22 mouse cellular contexts compared by ENCODE assay signal in the genomic region with DNA sequence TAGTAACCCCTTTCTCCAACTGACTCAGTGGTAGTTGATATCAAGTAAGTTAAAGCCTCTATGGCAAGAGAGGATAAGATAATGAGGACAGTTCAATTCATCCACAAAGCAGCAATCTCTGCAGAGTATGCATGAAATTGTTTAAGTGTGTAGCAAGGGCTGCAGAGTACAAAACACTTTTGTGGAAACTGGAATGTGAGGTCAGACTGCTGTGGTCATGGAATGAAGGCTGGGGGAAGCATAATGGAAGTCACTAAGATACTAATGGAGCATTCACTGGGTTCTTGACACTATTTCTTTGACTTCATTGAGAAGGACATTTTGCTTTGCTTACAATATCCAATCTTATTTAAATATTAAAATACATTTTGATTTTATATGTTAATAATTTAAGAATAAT.
DNase-seq lines count a peak whose midpoint lies in the region; ATAC-seq lines count a peak whose summit lies in the region.
"Had no signal": no experiment of that assay in that cellular context is flagged by ENCODE, and none has a peak within 500 bp of the region (broad histone marks: within the 10 kb centered on the region; RNA-seq: fewer than 3 reads in every experiment).

No protein-coding gene starts in this region.

- no peak overlapping the region for H3K27ac ChIP-seq in embryonic facial prominence, embryonic 14.5 days (replicated peaks; ENCODE audit: low read depth, low read length)
- no peak overlapping the region for H3K27ac ChIP-seq in embryonic facial prominence, embryonic 10.5 days (replicated peaks)
- no peak overlapping the region for H3K27ac ChIP-seq in midbrain, embryonic 11.5 days (ENCODE audit: low read depth, low read length)
- H3K27ac ChIP-seq in midbrain, embryonic 14.5 days (replicated peaks; ENCODE audit: low read depth, low read length), result no peak overlapping the region
- H3K27ac ChIP-seq: embryonic facial prominence, embryonic 15.5 days; forebrain, embryonic 10.5 days; heart, embryonic 13.5 days; hindbrain, embryonic 15.5 days had no signal

- no peak overlapping the region for H3K9ac ChIP-seq in embryonic facial prominence, embryonic 14.5 days (ENCODE audit: low read depth, low read length)
- no peak overlapping the region for H3K9ac ChIP-seq in midbrain, embryonic 11.5 days (ENCODE audit: low read length)
- no peak overlapping the region for H3K9ac ChIP-seq in midbrain, embryonic 14.5 days (replicated peaks; ENCODE audit: low read length)
- H3K9ac ChIP-seq: embryonic facial prominence, embryonic 15.5 days; heart, embryonic 13.5 days; hindbrain, embryonic 15.5 days had no signal

- peak; percentile 4 for DNase-seq in embryonic facial prominence, embryonic 14.5 days (ENCODE audit: low spot score)
- no peak for DNase-seq in embryonic facial prominence, embryonic 10.5 days (ENCODE audit: low spot score)
- no peak for DNase-seq in midbrain, embryonic 11.5 days (ENCODE audit: low spot score, missing footprints)
- DNase-seq in midbrain, embryonic 14.5 days, result no peak
- peak; percentile 31 for DNase-seq in embryo, embryonic 10 days (ENCODE audit: low spot score)
- peak; percentile 51 for DNase-seq in mesoderm, embryonic 11.5 days (ENCODE audit: low read depth, low spot score)
- DNase-seq in B cell, adult 2 months, result no peak
- DNase-seq: adrenal gland, postnatal 14 days; cerebellum, adult 18-20 months; cerebellum, adult 9-11 months; cerebellum, postnatal 36 days; gastrocnemius, postnatal 36 days; heart, adult 11 months; heart, postnatal 36 days had no signal

- no peaks in the 10 kb centered on the region for H3K27me3 ChIP-seq in embryonic facial prominence, embryonic 14.5 days (replicated peaks; ENCODE audit: control insufficient read depth, insufficient read depth, low read length)
- H3K27me3 ChIP-seq in embryonic facial prominence, embryonic 10.5 days (replicated peaks; ENCODE audit: low read depth, poor library complexity, severe bottlenecking), result no peaks in the 10 kb centered on the region
- H3K27me3 ChIP-seq in midbrain, embryonic 11.5 days (ENCODE audit: control insufficient read depth, insufficient read depth, low read length), result no peaks in the 10 kb centered on the region
- H3K27me3 ChIP-seq in midbrain, embryonic 14.5 days (ENCODE audit: control insufficient read depth, insufficient read depth, low read length), result no peaks in the 10 kb centered on the region
- H3K27me3 ChIP-seq: embryonic facial prominence, embryonic 15.5 days; heart, embryonic 13.5 days; hindbrain, embryonic 15.5 days had no signal

- no peak for ATAC-seq in embryonic facial prominence, embryonic 14.5 days (ENCODE audit: low read depth)
- peak; percentile 46; the same call in 1 of the 2 replicates for ATAC-seq in midbrain, embryonic 11.5 days (ENCODE audit: low FRiP score)
- ATAC-seq in midbrain, embryonic 14.5 days (ENCODE audit: low FRiP score, low TSS enrichment), result no peak
- ATAC-seq: activated CD4-positive, CD25-positive, alpha-beta regulatory T cell, adult 4 months; forebrain, embryonic 14.5 days; Patski had no signal

- no peak overlapping the region for H3K4me3 ChIP-seq in embryonic facial prominence, embryonic 14.5 days (ENCODE audit: low read depth, low read length)
- H3K4me3 ChIP-seq in embryonic facial prominence, embryonic 10.5 days, result no peak overlapping the region
- no peak overlapping the region for H3K4me3 ChIP-seq in midbrain, embryonic 11.5 days (ENCODE audit: low read depth, low read length)
- H3K4me3 ChIP-seq in midbrain, embryonic 14.5 days (replicated peaks; ENCODE audit: low read depth, low read length), result no peak overlapping the region
- H3K4me3 ChIP-seq: embryonic facial prominence, embryonic 15.5 days; erythroblast, embryonic 14.5 days; forebrain, embryonic 10.5 days; heart, embryonic 13.5 days; hindbrain, embryonic 15.5 days had no signal

- no peak overlapping the region for H3K4me2 ChIP-seq in embryonic facial prominence, embryonic 14.5 days (ENCODE audit: low read depth, low read length)
- no peak overlapping the region for H3K4me2 ChIP-seq in midbrain, embryonic 11.5 days
- H3K4me2 ChIP-seq in midbrain, embryonic 14.5 days (ENCODE audit: low read length), result no peak overlapping the region
- H3K4me2 ChIP-seq: embryonic facial prominence, embryonic 15.5 days; heart, embryonic 13.5 days; hindbrain, embryonic 15.5 days had no signal

- no peaks in the 10 kb centered on the region for H3K4me1 ChIP-seq in embryonic facial prominence, embryonic 14.5 days (ENCODE audit: control insufficient read depth, insufficient read depth, low read length)
- no peaks in the 10 kb centered on the region for H3K4me1 ChIP-seq in embryonic facial prominence, embryonic 10.5 days
- no peaks in the 10 kb centered on the region for H3K4me1 ChIP-seq in midbrain, embryonic 11.5 days (ENCODE audit: control insufficient read depth, insufficient read depth, low read length)
- H3K4me1 ChIP-seq in midbrain, embryonic 14.5 days (ENCODE audit: control insufficient read depth, insufficient read depth, low read length), result no peaks in the 10 kb centered on the region
- H3K4me1 ChIP-seq: embryonic facial prominence, embryonic 15.5 days; forebrain, embryonic 10.5 days; heart, embryonic 13.5 days; hindbrain, embryonic 15.5 days had no signal

- no peaks in the 10 kb centered on the region for H3K9me3 ChIP-seq in embryonic facial prominence, embryonic 14.5 days (ENCODE audit: control insufficient read depth, low read length)
- H3K9me3 ChIP-seq in embryonic facial prominence, embryonic 10.5 days, result no peaks in the 10 kb centered on the region
- no peaks in the 10 kb centered on the region for H3K9me3 ChIP-seq in midbrain, embryonic 11.5 days (ENCODE audit: control insufficient read depth, low read length)
- H3K9me3 ChIP-seq in midbrain, embryonic 14.5 days (ENCODE audit: control insufficient read depth, low read length), result no peaks in the 10 kb centered on the region
- H3K9me3 ChIP-seq: embryonic facial prominence, embryonic 15.5 days; forebrain, embryonic 10.5 days; heart, embryonic 13.5 days; hindbrain, embryonic 15.5 days had no signal

- no peaks in the 10 kb centered on the region for H3K36me3 ChIP-seq in embryonic facial prominence, embryonic 14.5 days (ENCODE audit: control insufficient read depth, insufficient read depth, low read length)
- no peaks in the 10 kb centered on the region for H3K36me3 ChIP-seq in embryonic facial prominence, embryonic 10.5 days (replicated peaks)
- H3K36me3 ChIP-seq in midbrain, embryonic 11.5 days (ENCODE audit: control insufficient read depth, insufficient read depth, low read length), result no peaks in the 10 kb centered on the region
- no peaks in the 10 kb centered on the region for H3K36me3 ChIP-seq in midbrain, embryonic 14.5 days (ENCODE audit: control insufficient read depth, insufficient read depth, low read length)
- H3K36me3 ChIP-seq: embryonic facial prominence, embryonic 15.5 days; forebrain, embryonic 10.5 days; heart, embryonic 13.5 days; hindbrain, embryonic 15.5 days had no signal

Comparison
In these comparisons a context has a peak if more than half of its experiments do, and no peak if none do; other contexts are left out.
1. DNase-seq: peak in embryonic facial prominence, embryonic 14.5 days (single experiment), embryo, embryonic 10 days (single experiment) and mesoderm, embryonic 11.5 days (single experiment); none in embryonic facial prominence, embryonic 10.5 days (single experiment), midbrain, embryonic 11.5 days (single experiment), midbrain, embryonic 14.5 days (single experiment) and B cell, adult 2 months (0 of 2).